Mouse (Mus musculus) subcutaneous adipose tissue, adult 2 months (tissue): ENCODE measurements around the gene Poldip2. TPM values are rescaled to one million over a fixed set of nuclear protein-coding genes. Genes with fewer than 3 reads are reported as not detected.

Experiments used
- polyA plus RNA-seq: library from polyadenylated mRNA; depleted of rRNA; stranded (reverse); fragments of >200 nt; gene quantifications from 2 replicates; pipeline ENCODE4 v1.2.3, GENCODE M21; 2012; ENCODE audit warnings: low replicate concordance; rRNA removed

Gene Poldip2
- 114 and 118 TPM in 2 replicates for polyA plus RNA-seq

GRCm38 (mm10) chr11:78512025-78512957 is at the start of gene Poldip2, which contains the start of gene Tmem199:
Gene Poldip2, plus strand, starts transcription at chr11:78512193.
Gene Tmem199, minus strand, starts transcription at chr11:78512172.

DNA sequence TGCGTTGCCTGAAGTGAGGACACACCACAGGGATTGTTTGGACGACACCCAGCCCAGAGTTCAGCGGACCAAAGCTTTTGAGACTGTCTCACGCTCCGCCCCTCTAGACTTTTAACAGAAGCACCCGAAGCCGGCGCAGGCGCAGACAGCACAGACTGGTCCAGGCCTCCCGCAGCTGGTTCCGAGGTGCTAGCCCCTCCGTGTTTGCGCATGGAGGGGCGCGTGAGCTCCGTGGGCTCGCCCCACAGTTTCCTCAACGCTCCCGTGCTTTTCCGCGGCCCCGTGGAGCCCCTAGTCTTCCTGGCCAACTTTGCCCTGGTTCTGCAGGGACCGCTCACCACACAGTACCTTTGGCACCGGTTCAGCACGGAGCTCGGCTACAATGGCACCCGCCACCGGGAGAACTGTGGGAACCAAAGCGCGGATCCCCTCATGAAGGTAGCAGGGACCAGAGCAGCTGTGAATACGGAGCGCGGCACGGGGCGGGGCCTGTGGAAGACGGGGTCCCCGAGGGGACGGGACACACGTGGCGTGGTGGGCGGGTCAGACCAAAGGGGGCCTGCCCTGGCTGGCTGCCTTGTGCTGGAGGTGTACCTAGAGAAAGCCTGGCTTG is 46.3 kb upstream of the Poldip2 start, which contains the start of gene Slc46a1:
Gene Slc46a1, plus strand, starts transcription at position 130 of the 613 bp plus-strand sequence.

DNA sequence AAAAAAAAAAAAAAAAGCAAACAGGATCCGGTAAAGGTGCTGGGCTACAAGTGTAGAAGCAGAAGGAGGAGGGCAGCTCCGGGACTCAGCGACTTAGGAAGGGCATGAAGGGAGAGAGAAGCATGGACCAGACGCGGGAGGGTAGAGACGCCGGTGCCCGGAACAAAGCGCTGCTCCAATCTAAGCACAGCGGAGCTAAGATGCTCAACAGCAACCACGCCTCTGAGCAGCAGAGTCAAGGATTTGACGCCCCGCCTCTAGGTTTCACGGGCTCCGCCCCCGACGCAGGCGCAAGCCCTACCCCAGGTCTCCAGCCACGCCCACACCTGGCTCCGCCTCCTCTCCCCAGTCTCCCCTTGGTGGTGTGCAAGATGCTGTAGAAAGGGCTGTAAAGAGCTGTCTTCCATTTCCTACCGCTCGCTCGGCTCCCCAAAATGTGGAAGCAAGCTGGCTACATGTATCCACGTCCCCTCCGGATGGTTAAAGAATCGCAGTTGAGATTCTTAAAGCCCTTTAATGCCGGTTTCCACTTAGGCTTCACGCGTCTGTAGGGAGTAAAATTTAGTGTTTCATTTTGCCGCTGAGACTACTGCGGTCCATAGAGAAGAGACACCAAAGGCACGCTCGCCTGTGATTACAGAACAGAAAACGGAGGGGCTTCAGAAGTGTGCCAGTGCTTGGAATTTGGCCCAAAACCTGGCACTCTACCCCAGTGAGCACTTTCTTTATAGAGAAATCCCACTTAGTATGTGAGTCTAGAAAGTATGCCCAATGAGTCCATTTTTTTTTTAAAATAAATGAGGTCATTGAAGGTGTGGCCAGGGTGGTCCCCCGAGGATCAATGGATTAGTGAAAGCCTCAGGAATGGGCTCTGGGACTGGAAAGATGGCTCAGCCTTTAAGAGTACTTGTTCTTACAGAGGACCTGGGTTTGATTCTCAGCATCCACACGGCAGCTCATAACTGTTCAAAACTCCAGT is 14.2 kb upstream of the Poldip2 start, which contains the start of gene Sarm1:
Gene Sarm1, minus strand, starts transcription at position 211 of the 979 bp plus-strand sequence.

DNA sequence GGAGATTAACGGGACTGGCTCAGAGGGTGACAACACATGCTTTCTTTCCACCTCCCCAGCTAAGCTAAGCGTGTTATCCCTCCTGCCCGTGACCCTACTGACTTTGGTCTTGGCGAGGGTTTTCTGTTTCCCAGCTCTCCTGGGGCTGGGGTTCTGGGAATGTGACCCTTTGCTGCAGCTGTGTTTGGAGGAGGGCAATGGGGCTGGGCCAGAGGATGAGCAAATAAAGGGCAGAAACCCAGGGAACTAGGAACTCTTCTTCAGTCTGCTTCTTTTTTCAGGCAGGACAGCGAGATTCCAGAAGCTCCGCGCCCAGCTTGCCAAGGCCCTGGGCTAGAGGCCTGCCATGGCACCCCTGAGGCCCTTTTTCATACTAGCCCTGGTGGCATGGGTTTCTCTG is 13.0 kb upstream of the Poldip2 start, which contains the start of gene Vtn:
Gene Vtn, plus strand, starts transcription at position 88 of the 400 bp plus-strand sequence.

GRCm38 (mm10) chr11:78502909-78503650 is 8.9 kb upstream of the Poldip2 start, which contains the start of gene Sebox:
Gene Sebox, plus strand, starts transcription at chr11:78503447.

GRCm38 (mm10) chr11:78536080-78536689 is 24.2 kb downstream of the Poldip2 start, which contains the start of the genes Tnfaip1 and Ift20:
Gene Tnfaip1, minus strand, starts transcription at chr11:78536332.
Gene Ift20, plus strand, starts transcription at chr11:78536361.

GRCm38 (mm10) chr11:78550168-78551058 is 38.4 kb downstream of the Poldip2 start, which contains the start of gene Tmem97:
Gene Tmem97, minus strand, starts transcription at chr11:78550777.

Other genes starting within 250 kb of the Poldip2 start
- 0.23 and 0.24 TPM in 2 replicates for gene BC030499, start 221.4 kb upstream of the Poldip2 start, polyA plus RNA-seq
- gene Spag5, start 210.7 kb upstream of the Poldip2 start, polyA plus RNA-seq: 1.3 and 5.4 TPM in 2 replicates
- 0.95 and 4.4 TPM in 2 replicates for gene Aldoc, start 189.2 kb upstream of the Poldip2 start, polyA plus RNA-seq
- gene Pigs, start 183.8 kb upstream of the Poldip2 start, polyA plus RNA-seq: 96.3 and 108 TPM in 2 replicates
- 136 and 376 TPM in 2 replicates for gene Unc119, start 168.7 kb upstream of the Poldip2 start, polyA plus RNA-seq
- gene Foxn1, start 125.6 kb upstream of the Poldip2 start, polyA plus RNA-seq: not detected in 2 replicates
- gene Slc13a2, start 90.0 kb upstream of the Poldip2 start, polyA plus RNA-seq: 0.27 and 0.40 TPM in 2 replicates
- 42.4 and 43.1 TPM in 2 replicates for gene Slc46a1, start 46.5 kb upstream of the Poldip2 start, polyA plus RNA-seq
- gene Sarm1, start 14.4 kb upstream of the Poldip2 start, polyA plus RNA-seq: 1.1 and 2.4 TPM in 2 replicates
- 20.3 and 32.7 TPM in 2 replicates for gene Vtn, start 13.1 kb upstream of the Poldip2 start, polyA plus RNA-seq
- not detected in 2 replicates for gene Sebox, start 8.7 kb upstream of the Poldip2 start, polyA plus RNA-seq
- gene Tmem199, start within 50 bp of the Poldip2 start, polyA plus RNA-seq: 19.0 and 20.4 TPM in 2 replicates
- 55.4 and 59.5 TPM in 2 replicates for gene Tnfaip1, start 24.1 kb downstream of the Poldip2 start, polyA plus RNA-seq
- gene Ift20, start 24.2 kb downstream of the Poldip2 start, polyA plus RNA-seq: 59.1 and 83.4 TPM in 2 replicates
- gene Tmem97, start 38.6 kb downstream of the Poldip2 start, polyA plus RNA-seq: 19.6 and 23.3 TPM in 2 replicates
- gene Nlk, start 185.2 kb downstream of the Poldip2 start, polyA plus RNA-seq: 14.8 and 15.9 TPM in 2 replicates
- gene Ccnq, start 239.5 kb downstream of the Poldip2 start, polyA plus RNA-seq: 40.4 and 68.6 TPM in 2 replicates